Mouse (Mus musculus) c-Kit-negative CD71-positive TER-119-positive erythroid progenitor cells, embryonic 14.5 days (primary cell): Measurements from ENCODE around the gene Ube4b.

Experiments used
- DNase-seq: peaks from one replicate; pipeline ENCODE4 v3.0.0-alpha.2; 2013; ENCODE audit warnings: low read depth, low spot score

Gene Ube4b

GRCm38 (mm10) chr4:149306712-149307595 is 119.6 kb downstream of the Ube4b start:
- DNase-seq = no peak

GRCm38 (mm10) chr4:149305761-149306711 is 120.5 kb downstream of the Ube4b start:
- no peak for DNase-seq

- no peak for DNase-seq
Observed at GRCm38 (mm10) chr4:149304466-149304865, 122.1 kb downstream of the Ube4b start.

GRCm38 (mm10) chr4:149303502-149303901 is 123.0 kb downstream of the Ube4b start:
- no peak for DNase-seq

- DNase-seq = no peak
Observed at GRCm38 (mm10) chr4:149302751-149303150, 123.8 kb downstream of the Ube4b start.

- DNase-seq = no peak
Observed at GRCm38 (mm10) chr4:149302136-149302535, 124.4 kb downstream of the Ube4b start.

GRCm38 (mm10) chr4:149296501-149296900 is 130.0 kb downstream of the Ube4b start:
- DNase-seq = no peak

- no peak for DNase-seq
Observed at GRCm38 (mm10) chr4:149292984-149293383, 133.6 kb downstream of the Ube4b start.

- DNase-seq = no peak
Observed at GRCm38 (mm10) chr4:149291061-149291460, 135.5 kb downstream of the Ube4b start.

GRCm38 (mm10) chr4:149290157-149290750 is 136.3 kb downstream of the Ube4b start:
- no peak for DNase-seq

- no peak for DNase-seq
Observed at GRCm38 (mm10) chr4:149286287-149287137, 140.0 kb downstream of the Ube4b start.

GRCm38 (mm10) chr4:149285691-149286090 is 140.9 kb downstream of the Ube4b start:
- no peak for DNase-seq

GRCm38 (mm10) chr4:149283018-149283417 is 143.5 kb downstream of the Ube4b start:
- no peak for DNase-seq

- DNase-seq = no peak
Observed at GRCm38 (mm10) chr4:149282025-149282738, 144.4 kb downstream of the Ube4b start.
